Mouse (Mus musculus) limb, embryonic 10.5 days (tissue): Measurements from ENCODE around the gene Prss27. TPM values are rescaled to one million over a fixed set of nuclear protein-coding genes. Genes with fewer than 3 reads are reported as not detected.
"Not testable (repeated sequence)": the region's sequence is repeated elsewhere in the genome, so short reads cannot be mapped to it uniquely, and the experiment has no call there.

Experiments used
- DNase-seq: peaks from one replicate; pipeline ENCODE4 v3.0.0-alpha.2; 2017; ENCODE audit warnings: low spot score
- H3K27ac ChIP-seq: fragments of 300-500 bp; sonication (generic); 2 replicates; pipeline ENCODE4 v1.5.1; 2016; ENCODE audit warnings: mild to moderate bottlenecking
- H3K27me3 ChIP-seq: fragments of 300-500 bp; sonication (generic); 2 replicates; pipeline ENCODE4 v1.6.1; 2016; ENCODE audit warnings: low read depth, mild to moderate bottlenecking; ENCODE audit not compliant: poor library complexity, severe bottlenecking
- H3K36me3 ChIP-seq: fragments of 300-500 bp; sonication (generic); 2 replicates; pipeline ENCODE4 v1.6.1; 2016; ENCODE audit warnings: mild to moderate bottlenecking, moderate library complexity
- H3K4me1 ChIP-seq: fragments of 300-500 bp; sonication (generic); 2 replicates; pipeline ENCODE4 v1.6.1; 2016
- H3K4me3 ChIP-seq: fragments of 300-500 bp; sonication (generic); 2 replicates; pipeline ENCODE4 v1.5.1; 2016; ENCODE audit warnings: mild to moderate bottlenecking, moderate library complexity
- H3K9me3 ChIP-seq: fragments of 300-500 bp; sonication (generic); replicated peaks from 2 replicates; pipeline ENCODE4 v1.6.1; 2016; ENCODE audit warnings: mild to moderate bottlenecking
- WGBS: fragments of 180-500 bp; shearing (Covaris S2); methylation state at CpG from one replicate; pipeline ENCODE4 v1.1.7; 2016; 5-methylcytosine and 5-hydroxymethylcytosine counted together
- microRNA-seq: library from miRNA; unstranded; fragments of <30 nt; microRNA quantifications from one replicate; pipeline ENCODE4, GENCODE M21; 2017
- polyA plus RNA-seq: library from polyadenylated mRNA; unstranded; fragments of >200 nt; fragmentation: Nextera tagmentation; extraction: Ambion mirVana; gene quantifications from 2 replicates; pipeline ENCODE4 v1.2.1, GENCODE M21; 2016

Prss27 gene
- polyA plus RNA-seq, 1 experiment from 2014 or later, result not detected

DNA sequence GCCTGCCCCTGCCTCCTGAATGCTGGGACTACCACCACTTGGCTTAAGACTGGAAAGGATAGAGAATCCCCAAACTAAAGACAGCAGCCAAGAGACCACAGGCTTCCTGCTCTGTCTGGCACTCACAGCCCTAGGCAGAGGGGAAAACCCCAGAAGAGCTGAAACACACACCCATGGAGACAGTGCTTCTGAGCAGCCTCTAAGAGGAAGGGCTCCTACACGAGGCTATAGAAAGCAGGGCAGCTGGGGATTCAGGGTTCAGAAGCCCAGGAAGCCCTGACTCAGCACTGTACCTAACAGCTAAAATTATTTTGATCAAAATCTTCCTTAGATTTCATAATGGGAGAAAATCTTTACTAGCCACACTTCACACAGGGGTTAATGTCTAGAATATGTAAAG is 46.6 kb downstream of the Prss27 start:
- Histone ChIP-seq H3K9me3 (no peaks in the 10 kb centered on the region), H3K27me3 (no peaks in the 10 kb centered on the region), H3K27ac (no peak overlapping the region), H3K4me1 (no peaks in the 10 kb centered on the region), H3K36me3 (peaks cover 67% of the 10 kb centered on the region), H3K4me3 (no peak overlapping the region)
- 41% methylated on average over 1 of the region's 1 CpGs for WGBS
- no peak for DNase-seq

DNA sequence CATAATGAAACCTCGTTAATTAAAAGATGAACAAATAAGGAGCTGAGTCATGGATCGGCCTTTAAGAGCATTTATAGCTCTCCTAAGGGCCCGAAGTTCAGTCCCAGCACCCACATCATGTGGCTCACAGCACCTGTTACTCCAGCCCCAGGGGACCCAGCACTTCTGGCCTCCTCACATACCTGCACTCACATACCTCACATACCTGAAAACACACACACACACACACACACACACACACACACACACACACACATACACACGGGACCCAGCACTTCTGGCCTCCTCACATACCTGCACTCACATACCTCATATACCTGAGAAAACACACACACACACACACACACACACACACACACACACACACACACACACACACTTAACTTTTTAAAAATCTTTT is 48.5 kb downstream of the Prss27 start:
- H3K4me3 ChIP-seq, H3K27ac ChIP-seq, DNase-seq, H3K27me3 ChIP-seq, H3K9me3 ChIP-seq, H3K4me1 ChIP-seq: not testable (repeated sequence)
- WGBS, result 90% methylated on average over 4 of the region's 4 CpGs
- peaks cover 75% of the 10 kb centered on the region for H3K36me3 ChIP-seq

DNA sequence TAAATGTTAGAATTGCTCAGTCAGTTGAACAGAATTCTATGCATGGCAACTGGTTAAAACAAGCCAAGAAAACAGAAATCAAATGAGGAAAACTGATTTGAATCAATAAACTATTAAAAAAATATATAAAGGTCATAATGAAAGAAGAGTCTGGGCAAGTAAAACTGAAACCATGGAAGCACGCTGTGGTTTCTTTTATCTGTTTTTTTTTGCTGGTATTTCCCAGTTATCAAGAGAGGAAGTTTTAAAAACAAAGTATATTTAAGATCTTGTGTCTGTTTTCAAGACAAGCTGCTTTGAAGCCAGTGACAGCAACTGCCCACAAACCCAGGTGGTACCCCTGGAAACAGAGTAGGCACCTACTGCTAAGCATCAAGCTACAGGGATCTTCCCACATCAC is 52.6 kb downstream of the Prss27 start:
- H3K9me3 ChIP-seq, result no peaks in the 10 kb centered on the region
- H3K27ac ChIP-seq, result no peak overlapping the region
- DNase-seq, result no peak
- H3K4me3 ChIP-seq, result no peak overlapping the region
- H3K36me3 ChIP-seq, result peaks cover 85% of the 10 kb centered on the region
- no peaks in the 10 kb centered on the region for H3K4me1 ChIP-seq
- H3K27me3 ChIP-seq, result no peaks in the 10 kb centered on the region
- WGBS, result 96% methylated on average over 1 of the region's 1 CpGs

Small RNAs within 50 kb of the gene (microRNA-seq; reads per million reads assigned to microRNA genes)
- gene Gm27700, result not detected

Other genes starting within 250 kb of the Prss27 start
- gene Srrm2, start 247.6 kb upstream of the Prss27 start, polyA plus RNA-seq, result 562 and 563 TPM in 2 replicates
- 1,047 and 1,081 TPM in 2 replicates for gene Elob, start 209.0 kb upstream of the Prss27 start, polyA plus RNA-seq
- not detected in 2 replicates for gene Prss33, start 202.1 kb upstream of the Prss27 start, polyA plus RNA-seq
- gene Prss32, start 194.3 kb upstream of the Prss27 start, polyA plus RNA-seq, result not detected in 2 replicates
- 3.3 and 3.9 TPM in 2 replicates for gene Prss41, start 194.0 kb upstream of the Prss27 start, polyA plus RNA-seq
- not detected in 2 replicates for gene Prss21, start 170.1 kb upstream of the Prss27 start, polyA plus RNA-seq
- gene Dcpp1, start 157.3 kb upstream of the Prss27 start, polyA plus RNA-seq, result not detected in 2 replicates
- not detected in 2 replicates for gene Dcpp2, start 157.3 kb upstream of the Prss27 start, polyA plus RNA-seq
- gene Dcpp3, start 120.7 kb upstream of the Prss27 start, polyA plus RNA-seq, result not detected in 2 replicates
- not detected in 2 replicates for gene Sbp, start 96.5 kb upstream of the Prss27 start, polyA plus RNA-seq
- not detected in 2 replicates for gene Sbpl, start 82.9 kb upstream of the Prss27 start, polyA plus RNA-seq
- gene Prss30, start 57.6 kb upstream of the Prss27 start, polyA plus RNA-seq, result not detected in 2 replicates
- gene Prss22, start 40.0 kb upstream of the Prss27 start, polyA plus RNA-seq, result 1.3 and 1.7 TPM in 2 replicates
- gene Kctd5, start 35.3 kb downstream of the Prss27 start, polyA plus RNA-seq, result 106 and 113 TPM in 2 replicates
- gene Pdpk1, start 112.8 kb downstream of the Prss27 start, polyA plus RNA-seq, result 29.7 and 32.1 TPM in 2 replicates
- gene Amdhd2, start 125.6 kb downstream of the Prss27 start, polyA plus RNA-seq, result 49.1 and 49.5 TPM in 2 replicates
- 414 and 422 TPM in 2 replicates for gene Atp6v0c, start 131.6 kb downstream of the Prss27 start, polyA plus RNA-seq
- gene Tbc1d24, start 167.4 kb downstream of the Prss27 start, polyA plus RNA-seq, result 3.9 and 8.7 TPM in 2 replicates
- 6.7 and 10.7 TPM in 2 replicates for gene Ntn3, start 171.4 kb downstream of the Prss27 start, polyA plus RNA-seq
- 24.1 and 24.5 TPM in 2 replicates for gene Tedc2, start 182.7 kb downstream of the Prss27 start, polyA plus RNA-seq
- gene Ccnf, start 213.3 kb downstream of the Prss27 start, polyA plus RNA-seq, result 117 and 120 TPM in 2 replicates